Mouse (Mus musculus) brain, embryonic 14.5 days (tissue): Measurements from ENCODE around the gene Selenow.

Experiments
- CTCF ChIP-seq: fragments of 200-500 bp; IDR thresholded peaks from 2 replicates; pipeline ENCODE4 v1.5.1; 2012; ENCODE audit warnings: inconsistent platforms, mild to moderate bottlenecking, moderate library complexity, borderline replicate concordance; ENCODE audit not compliant: insufficient read depth, insufficient read length; ENCODE audit errors: extremely low read depth
- POLR2A ChIP-seq: fragments of 200-500 bp; IDR thresholded peaks from 2 replicates; pipeline ENCODE4 v1.6.1; 2012; ENCODE audit warnings: mild to moderate bottlenecking, inconsistent platforms, borderline replicate concordance; ENCODE audit not compliant: poor library complexity, insufficient read depth, insufficient read length, severe bottlenecking; ENCODE audit errors: extremely low read depth

DNA sequence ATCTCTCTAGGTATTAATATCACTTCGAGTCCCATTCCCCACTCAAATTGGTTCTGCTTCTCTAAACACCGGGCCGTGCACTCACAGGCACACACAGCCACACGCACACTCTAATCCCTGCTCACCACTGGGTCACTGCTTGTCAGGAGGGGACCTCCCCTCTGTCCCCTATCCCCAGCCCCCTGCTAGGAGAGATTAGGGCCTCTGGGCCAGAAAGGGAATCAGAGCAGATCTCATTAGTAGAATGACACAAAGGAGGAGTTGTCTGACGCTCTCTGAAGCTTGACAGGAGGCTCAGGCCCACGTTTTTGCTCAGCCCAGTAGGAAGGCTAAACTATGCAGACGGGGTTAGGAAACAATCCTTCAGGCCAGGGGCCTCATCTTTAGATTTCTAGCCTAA lies 40.8 kb downstream of the Selenow start:
- TF ChIP-seq CTCF, result no peak
- TF ChIP-seq POLR2A, result no peak
